Mouse (Mus musculus): Measurements from ENCODE around the gene Zfp639.

Zfp639 gene

DNA sequence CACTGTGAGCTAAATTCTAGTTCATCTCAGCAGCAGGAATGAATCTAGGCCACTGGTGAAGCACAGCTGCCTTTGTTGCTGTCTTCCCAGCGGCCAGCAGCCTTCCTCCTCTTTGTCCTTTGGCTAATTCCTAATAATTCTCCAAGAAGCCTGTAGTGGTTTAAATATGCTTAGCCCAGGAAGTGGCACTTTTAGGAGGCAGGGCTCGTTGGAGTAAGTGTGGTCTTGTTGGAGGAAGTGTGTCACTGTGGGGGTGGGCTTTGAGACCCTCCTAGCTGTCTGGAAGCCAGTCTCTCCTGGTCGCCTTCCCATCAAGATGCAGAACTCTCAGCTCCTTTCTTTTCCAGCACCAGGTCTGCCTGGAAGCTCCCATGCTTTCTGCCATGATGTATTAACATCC, 4.2 kb upstream of the Zfp639 start:
- no peak for DNase-seq (ENCODE audit: low read depth)

DNA sequence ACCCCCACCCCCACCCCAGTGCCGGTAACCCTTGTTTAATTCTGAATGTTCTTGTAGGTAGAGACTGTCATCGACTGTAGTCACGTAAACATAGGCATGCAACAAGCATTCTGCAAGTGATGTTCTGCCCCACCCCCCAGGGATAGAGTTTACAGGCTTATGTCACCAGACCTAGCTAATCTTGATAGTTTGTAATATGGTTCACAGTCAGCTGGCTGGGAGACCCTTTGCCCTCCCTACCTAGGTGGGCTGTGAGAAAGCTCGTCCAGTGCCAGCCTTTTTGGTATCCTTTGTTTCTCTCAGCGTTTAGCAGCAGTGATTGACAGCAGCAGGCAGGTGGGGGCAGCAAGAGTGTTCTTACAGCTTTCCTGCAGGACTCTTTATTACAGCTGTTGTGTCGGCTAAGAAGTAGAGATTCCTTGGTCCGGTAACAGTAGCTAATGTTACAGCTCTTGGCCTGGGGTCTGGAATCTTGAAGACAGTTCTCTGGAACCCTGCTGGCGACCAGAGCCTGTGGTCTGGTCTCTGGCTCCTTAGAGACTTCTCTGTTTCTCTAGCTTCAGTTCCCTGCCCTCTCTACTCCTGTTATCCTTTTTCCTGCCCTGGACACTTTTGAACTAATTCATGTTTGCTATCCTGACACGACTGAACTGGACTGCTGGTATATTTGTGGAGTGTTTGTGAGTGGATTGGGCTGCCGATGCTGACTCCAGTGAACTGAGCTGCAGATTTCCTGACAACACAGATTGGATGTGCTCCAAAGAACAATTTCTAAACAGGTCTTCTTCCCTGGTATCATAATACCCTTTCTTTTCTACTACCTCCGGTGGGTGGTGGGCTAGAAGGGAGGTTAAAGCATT, 3.5 kb upstream of the Zfp639 start:
- DNase-seq (ENCODE audit: low read depth): no peak

DNA sequence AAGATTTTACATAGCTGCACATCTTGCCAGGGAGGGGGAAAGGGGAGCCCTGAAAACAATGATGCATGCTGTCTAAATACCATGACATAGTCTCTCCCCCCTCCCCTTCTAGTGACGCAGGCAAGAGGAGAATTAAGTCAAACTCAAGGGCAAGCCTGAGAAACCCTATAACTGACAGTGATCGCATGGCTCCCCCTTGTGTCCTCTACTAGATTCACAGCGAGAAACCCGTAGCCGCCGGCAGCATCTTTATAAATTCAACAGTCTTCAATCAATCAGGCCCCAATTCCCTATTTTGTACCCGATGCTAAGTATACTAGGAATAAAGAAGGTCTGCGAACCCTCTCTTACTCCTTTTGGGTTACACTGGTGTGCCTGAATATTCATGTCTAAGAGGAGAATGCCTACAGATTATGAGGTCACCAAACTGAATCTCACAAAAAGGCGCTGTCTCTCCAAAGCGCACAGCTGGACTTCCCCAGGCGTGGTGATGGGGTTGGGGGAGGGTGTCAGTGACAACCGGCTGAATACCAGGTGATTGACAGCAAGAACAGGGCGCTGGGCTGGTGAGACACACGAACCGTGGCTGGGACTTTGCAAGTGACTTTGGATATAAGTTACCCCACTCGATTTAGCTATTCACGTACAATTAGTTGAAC, 1.3 kb upstream of the Zfp639 start:
- DNase-seq (ENCODE audit: low read depth): peak; percentile 90

DNA sequence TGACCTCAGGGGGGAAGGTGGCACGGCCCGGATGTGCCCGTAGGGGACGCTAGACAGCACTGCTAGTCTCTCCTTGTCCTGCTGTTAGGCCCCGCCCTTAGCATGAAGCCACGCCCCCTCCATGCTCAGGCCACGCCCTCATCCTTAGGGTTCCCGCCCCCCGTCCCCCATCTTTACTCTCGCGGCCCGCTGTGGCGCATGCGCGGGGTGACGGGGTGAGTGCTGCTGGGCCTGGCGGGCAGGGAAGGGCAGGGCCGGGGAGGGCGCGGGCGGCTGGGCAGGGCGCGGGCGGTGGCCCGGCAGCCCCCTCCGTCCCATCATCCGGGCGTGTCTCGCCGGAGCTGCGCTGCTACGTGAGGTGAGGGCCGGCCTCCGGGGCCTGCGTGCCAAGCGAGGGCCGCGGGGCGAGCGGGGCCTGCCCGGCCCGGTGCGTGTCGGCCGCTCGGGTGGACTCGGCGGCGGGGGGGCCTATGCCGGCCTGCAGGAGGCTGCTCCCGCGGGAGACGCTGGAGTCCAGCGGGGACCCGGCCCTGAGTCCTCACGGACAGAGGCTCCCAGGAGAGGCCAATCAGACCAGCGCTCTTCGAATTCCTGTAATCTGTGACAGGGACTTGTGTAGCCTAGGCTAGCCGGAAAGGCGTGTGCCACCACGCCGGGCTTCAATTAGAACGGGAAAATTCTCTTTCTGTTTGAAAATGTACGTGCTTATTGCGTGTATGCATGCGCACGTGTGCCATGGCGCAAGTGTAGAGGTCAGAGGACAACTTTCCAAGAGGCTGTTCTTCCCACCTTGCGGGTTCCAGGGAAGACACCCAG, 524 bp downstream of the Zfp639 start:
- DNase-seq (ENCODE audit: low read depth): peak; percentile 98

DNA sequence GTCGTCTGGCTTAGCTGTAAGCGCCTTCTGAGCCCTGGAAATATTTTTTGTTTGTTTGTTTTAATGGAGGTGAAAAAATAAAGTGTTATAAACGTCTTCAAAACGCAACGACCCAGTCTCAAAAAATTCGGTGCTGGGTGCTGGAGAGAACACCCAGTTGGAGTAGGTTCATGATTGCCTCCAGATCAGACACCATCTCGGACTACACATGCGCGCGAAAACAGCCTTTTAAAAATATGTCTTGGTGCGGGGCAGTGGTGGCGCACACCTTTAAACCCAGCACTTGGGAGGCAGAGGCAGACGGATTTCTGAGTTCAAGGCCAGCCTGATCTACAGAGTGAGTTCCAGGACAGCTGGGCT, 1.1 kb downstream of the Zfp639 start:
- DNase-seq (ENCODE audit: low read depth): peak; percentile 53

DNA sequence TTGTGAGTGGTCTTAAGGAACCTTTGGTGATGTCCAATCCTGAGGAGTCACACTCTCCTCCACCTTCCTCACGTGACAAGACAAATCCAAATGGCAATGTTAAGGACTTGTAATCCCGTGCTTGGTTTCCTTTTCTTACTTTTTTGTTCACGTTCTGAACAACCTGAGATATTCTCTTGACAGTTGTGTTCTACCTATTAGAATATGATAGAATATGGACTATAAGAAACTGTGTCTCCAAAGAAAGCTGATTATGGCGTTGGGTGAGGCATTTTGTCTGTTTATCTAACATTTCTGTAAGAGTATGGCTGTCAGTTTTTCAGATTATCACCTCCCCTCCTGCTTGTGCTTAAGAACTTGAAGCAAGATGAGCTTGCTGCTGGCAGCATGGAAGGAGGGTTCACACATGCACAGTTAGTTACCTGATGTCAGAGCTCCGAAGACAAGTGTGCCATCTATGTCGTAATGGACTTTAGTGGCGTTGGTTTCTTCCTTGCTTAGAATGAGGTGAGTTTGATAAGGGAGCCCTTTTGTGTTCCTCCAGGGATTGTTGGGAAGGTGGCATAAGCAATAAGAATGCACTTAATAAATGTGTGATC, 2.7 kb downstream of the Zfp639 start:
- no peak for DNase-seq (ENCODE audit: low read depth)

DNA sequence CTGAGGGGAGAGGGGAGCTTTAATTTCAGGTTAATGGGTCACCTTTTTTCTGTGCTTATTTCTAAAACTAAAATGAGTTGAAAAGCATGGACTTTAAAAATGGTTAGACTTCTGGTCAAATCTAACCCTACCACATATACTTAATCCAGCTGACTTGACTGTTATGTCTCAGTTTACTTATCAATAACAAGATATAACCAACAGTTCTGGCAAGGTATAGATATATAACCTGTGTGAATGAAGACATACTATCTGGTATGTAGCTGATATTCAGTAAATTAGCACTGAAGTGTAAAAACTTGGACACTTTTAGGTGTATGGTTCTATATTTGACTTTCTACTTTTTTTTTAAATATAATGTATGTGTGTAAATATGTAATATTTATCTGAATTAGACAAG, 3.5 kb downstream of the Zfp639 start:
- no peak for DNase-seq (ENCODE audit: low read depth)

DNA sequence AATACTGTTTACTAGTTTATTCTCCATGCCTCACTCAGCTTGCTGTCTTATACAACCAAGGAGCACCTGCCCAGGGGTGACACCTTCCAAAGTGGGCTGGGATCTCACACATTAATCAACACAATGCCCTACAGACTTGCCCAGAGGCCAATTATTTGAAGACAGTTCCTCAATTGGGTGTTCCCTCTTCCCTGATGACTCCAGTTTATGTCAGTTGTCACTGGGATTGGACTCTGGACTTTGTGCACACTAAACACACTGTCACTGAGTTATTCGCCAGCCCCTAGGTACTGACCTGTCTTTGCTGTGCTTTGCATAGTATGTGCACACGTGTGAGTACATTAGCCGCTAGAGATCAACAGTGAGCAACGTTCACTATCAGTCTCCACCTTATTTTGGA, 17.1 kb downstream of the Zfp639 start:
- DNase-seq (ENCODE audit: low read depth): no peak

DNA sequence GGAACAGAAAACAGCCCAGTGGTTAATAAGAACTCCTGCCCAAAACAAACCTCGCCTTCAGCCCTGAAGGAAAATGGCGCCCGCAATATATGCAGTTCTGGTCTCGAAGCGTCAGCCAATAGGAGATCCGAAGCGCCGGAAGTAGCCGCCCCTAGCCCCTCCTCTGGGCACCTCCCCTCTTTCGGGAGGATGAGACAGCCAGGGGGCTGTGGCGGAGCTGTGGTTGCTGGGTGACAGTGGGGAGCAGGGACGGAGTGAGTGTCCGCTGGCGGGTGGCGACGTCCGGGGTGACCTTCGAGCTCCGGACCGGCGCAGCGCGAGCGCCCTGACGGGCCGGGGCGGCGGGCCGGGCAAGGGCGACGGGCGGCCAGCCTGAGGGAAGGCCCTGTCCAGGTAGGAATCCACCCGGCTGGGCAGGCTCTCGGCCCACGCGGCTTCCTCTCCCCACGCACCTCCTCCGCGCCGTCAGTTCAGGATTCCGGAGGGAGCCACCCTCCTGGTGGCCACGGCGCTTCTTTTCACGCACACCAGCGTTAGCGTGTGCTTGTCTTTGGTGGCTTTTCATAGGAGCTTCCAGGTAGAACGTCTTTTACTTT, 19.3 kb downstream of the Zfp639 start, which contains the start of gene Mfn1:
TSS of gene Mfn1 (plus strand) at position 163 of the 596 bp plus-strand sequence.
- peak; percentile 94 for DNase-seq (ENCODE audit: low read depth)

DNA sequence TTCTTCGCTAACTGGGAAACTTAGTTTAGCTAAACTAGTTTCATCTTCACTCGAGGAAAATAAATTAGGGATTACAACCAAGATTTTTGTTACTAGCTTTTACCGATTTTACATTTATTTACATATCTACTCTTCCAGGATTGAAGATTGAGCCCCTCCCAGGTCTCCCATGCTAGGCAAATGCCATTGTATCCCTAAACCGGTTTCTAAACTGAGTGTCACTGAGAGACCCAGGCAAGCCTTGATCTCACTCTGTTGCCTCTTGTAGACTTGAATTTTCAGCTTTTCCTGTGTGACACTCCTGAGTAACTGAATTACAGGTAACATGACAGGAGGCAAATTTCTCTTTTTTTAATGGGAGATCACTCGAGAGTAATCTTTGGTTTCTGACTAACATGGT, 20.0 kb downstream of the Zfp639 start:
- no peak for DNase-seq (ENCODE audit: low read depth)

DNA sequence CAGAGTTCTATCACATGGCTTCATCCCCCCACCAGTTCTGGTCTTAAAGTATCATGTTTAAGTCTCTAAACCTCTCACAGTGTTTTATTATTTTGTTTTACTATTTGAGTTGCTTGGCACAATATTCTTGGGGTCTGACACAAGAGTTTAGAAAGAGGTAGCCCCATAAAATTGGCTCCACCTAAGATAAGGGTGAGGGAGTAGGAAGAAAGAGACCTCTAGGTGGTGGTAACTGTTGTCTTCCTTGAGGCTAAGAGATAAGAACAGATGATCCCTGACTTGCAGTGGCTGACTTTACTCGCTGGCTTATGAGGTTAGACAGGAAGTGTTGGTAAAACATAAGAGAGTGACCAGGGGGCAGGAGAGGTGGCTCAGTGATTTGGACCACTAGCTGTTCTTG, 25.6 kb downstream of the Zfp639 start:
- no peak for DNase-seq (ENCODE audit: low read depth)

DNA sequence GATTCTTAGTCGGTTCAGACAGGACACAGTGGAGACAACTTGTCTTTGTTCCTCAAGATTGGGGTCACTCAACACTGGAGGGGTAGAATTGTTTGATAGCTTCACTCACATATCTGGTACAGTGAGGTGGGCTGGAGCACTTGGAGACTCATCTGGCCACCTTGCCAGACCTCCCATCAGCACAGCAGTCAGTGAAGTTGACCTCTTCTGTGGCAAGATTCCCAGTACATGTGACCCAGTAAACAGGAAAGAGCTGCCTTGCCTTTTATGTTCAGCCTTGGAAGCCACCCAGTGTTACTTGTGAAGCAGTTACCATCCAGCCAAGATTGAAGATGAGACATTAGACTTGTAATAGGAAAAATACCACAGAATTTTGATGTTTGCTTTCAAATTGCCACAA, 27.5 kb downstream of the Zfp639 start:
- DNase-seq (ENCODE audit: low read depth): peak; percentile 36

DNA sequence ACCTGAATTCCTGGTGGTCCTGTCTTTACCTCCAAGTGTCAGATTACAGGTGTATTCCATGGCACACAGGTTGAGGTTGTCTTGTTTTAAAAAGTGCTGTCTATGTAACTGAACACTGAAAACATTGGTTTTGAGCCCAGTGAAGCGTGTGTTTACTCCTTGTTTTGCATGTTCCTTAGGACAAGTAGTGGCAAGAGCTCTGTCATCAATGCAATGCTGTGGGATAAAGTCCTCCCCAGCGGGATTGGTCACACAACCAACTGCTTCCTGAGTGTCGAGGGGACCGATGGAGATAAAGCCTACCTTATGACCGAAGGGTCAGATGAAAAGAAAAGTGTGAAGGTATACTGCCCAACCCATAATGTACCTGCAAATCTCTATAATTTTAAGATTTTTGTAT, 28.0 kb downstream of the Zfp639 start:
- no peak for DNase-seq (ENCODE audit: low read depth)

DNA sequence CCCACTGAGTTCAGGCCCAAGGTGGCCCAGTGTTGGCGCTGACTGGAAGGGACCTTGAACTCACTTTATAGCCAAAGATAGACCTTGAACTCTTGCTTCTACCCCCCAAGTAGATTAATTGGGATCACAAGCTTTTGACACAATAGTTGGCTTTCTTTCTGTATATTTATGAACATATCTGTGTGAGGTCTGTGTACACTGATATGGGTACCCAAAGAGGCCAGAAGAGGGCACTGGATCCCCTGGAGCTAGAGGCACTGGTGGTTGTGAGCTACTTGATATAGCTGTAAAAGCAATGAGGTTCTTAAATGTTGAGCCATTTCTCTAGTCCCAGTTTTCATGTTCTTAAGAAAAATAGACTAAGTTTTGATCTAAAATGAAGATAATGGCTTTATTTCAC, 43.0 kb downstream of the Zfp639 start:
- DNase-seq (ENCODE audit: low read depth): peak; percentile 56

DNA sequence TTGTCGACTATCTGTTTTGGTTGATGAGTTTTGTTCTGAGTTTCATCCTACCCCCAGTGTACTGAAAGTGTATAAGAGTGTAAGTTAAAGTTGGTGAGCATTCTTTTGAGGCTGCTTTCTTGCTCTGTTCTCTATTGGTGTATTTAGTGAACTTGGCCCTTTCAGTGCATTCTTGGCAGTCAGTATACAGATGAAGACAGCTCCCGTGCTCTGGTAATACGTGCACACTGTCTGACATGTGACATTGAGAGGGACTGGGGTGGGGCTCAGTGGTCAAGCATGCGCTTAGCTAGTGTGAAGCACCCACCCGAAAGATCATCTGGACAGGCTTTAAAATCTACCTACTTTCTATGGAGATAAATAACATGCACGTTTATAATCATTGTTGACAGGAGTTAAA, 53.3 kb downstream of the Zfp639 start:
- no peak for DNase-seq (ENCODE audit: low read depth)
